ENCODE assay signal across 12 mouse cellular contexts in the genomic region with DNA sequence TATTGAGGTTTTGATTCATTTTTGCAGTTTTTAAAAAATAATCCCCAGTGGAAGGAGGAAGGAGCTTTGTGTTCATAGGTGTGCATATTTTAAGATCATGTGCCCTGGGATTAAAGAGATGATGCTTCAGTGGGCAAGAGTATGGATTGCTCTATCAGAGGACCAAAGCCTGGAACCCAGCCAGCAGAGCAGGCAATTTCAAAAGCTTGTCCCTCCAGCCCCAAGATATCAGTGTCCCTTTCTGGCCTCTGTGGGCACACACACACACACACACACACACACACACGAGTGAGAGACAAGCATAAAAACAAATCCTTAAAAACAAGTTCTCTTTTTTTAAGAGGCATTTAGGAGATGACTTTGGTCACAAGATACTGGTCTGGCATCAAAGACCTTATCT.
"Had no signal": no experiment of that assay in that cellular context is flagged by ENCODE, and none has a peak within 500 bp of the region (broad histone marks: within the 10 kb centered on the region; RNA-seq: fewer than 3 reads in every experiment).

No protein-coding gene starts in this region.

- DNase-seq: retina, postnatal 1 day; right cerebral cortex, adult 18-20 months; right cerebral cortex, postnatal 14 days; right cerebral cortex, postnatal 25 days; right cerebral cortex, postnatal 4 days; spleen, adult 18-20 months; thymus, adult 18-20 months; thymus, adult 2 months; thymus, postnatal 14 days; thymus, postnatal 25 days; thymus, postnatal 36 days; thymus, postnatal 4 days had no signal
